Mouse (Mus musculus) lung, adult 2 months (tissue): ENCODE data around the gene Gpr182.

Experiments used
- CTCF ChIP-seq: fragments of 200-500 bp; IDR thresholded peaks from 2 replicates; pipeline ENCODE4 v1.5.1; 2011; ENCODE audit warnings: mild to moderate bottlenecking, low read length, control low read depth; ENCODE audit not compliant: insufficient read depth
- POLR2A ChIP-seq: fragments of 200-500 bp; IDR thresholded peaks from 2 replicates; pipeline ENCODE4 v1.6.1; 2011; ENCODE audit warnings: low read depth, mild to moderate bottlenecking, control low read depth, low read length, borderline replicate concordance; ENCODE audit errors: extremely low read depth

DNA sequence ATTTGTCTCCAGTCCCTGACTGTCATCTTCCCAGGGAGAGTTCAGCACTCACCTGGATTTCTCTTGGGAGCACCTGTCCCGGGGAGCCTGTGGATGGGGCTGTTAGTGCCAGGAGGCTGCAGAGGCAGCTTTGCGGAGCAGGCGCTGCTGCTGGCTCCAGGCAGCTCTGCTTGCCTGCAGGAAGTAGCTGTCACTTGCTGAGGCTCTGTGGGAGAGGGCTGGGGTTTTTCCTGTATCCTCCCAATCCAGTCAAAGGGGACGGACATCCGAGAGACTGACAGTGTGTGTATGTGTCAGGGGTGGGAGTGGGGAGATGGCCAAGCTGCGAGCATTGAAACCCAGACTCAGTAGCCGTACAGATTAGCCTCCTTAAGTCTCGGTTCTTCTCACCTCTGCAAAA lies at the start of gene Gpr182:
- TF ChIP-seq CTCF (no peak), POLR2A (peak; percentile 73; the same call in 1 of the 2 replicates)
